Mouse (Mus musculus) hindbrain, embryonic 11.5 days (tissue): ENCODE data around the gene Ptp4a2. TPM values are rescaled to one million over a fixed set of nuclear protein-coding genes. Genes with fewer than 3 reads are reported as not detected.

ENCODE experiments used
- ATAC-seq: fragments of 200-750 bp; cut with Nextera tagmentation; 2 replicates; pipeline ENCODE4 v1.8.0; 2017; ENCODE audit warnings: mild to moderate bottlenecking, moderate TSS enrichment, moderate library complexity; ENCODE audit not compliant: low FRiP score
- DNase-seq: peaks from one replicate; pipeline ENCODE4 v3.0.0-alpha.2; 2015; ENCODE audit warnings: low spot score
- H3K27ac ChIP-seq: fragments of 300-500 bp; sonication (generic); 2 replicates; pipeline ENCODE4 v1.5.1; 2014; ENCODE audit warnings: mild to moderate bottlenecking, low read depth, low read length
- H3K27me3 ChIP-seq: fragments of 300-500 bp; sonication (generic); 2 replicates; pipeline ENCODE4 v1.6.1; 2014; ENCODE audit warnings: mild to moderate bottlenecking, low read length, moderate library complexity, mixed read lengths; ENCODE audit not compliant: control insufficient read depth, insufficient read depth
- H3K36me3 ChIP-seq: fragments of 300-500 bp; sonication (generic); 2 replicates; pipeline ENCODE4 v1.6.1; 2014; ENCODE audit warnings: mild to moderate bottlenecking, low read length, moderate library complexity, mixed read lengths; ENCODE audit not compliant: control insufficient read depth, insufficient read depth
- H3K4me1 ChIP-seq: fragments of 300-500 bp; sonication (generic); replicated peaks from 2 replicates; pipeline ENCODE4 v1.6.1; 2014; ENCODE audit warnings: low read length, mixed read lengths; ENCODE audit not compliant: control insufficient read depth, insufficient read depth
- H3K4me2 ChIP-seq: fragments of 300-500 bp; sonication (generic); replicated peaks from 2 replicates; pipeline ENCODE4 v1.6.1; 2014; ENCODE audit warnings: mild to moderate bottlenecking, low read depth, low read length
- H3K4me3 ChIP-seq: fragments of 300-500 bp; sonication (generic); 2 replicates; pipeline ENCODE4 v1.5.1; 2014; ENCODE audit warnings: low read depth, low read length
- H3K9ac ChIP-seq: fragments of 300-500 bp; sonication (generic); 2 replicates; pipeline ENCODE4 v1.6.1; 2014; ENCODE audit warnings: low read depth, low read length
- H3K9me3 ChIP-seq: fragments of 300-500 bp; sonication (generic); 2 replicates; pipeline ENCODE4 v1.6.1; 2016; ENCODE audit warnings: low read length; ENCODE audit not compliant: control insufficient read depth
- WGBS: fragments of 180-500 bp; shearing (Covaris S2); extraction: QIAGEN DNeasy Blood & Tissue Kit; methylation state at CpG from one replicate; pipeline ENCODE4 v1.1.7; 2014; 5-methylcytosine and 5-hydroxymethylcytosine counted together
- polyA plus RNA-seq: library from polyadenylated mRNA; unstranded; fragments of >200 nt; fragmentation: Nextera tagmentation; extraction: Ambion mirVana; gene quantifications from 2 replicates; pipeline ENCODE4 v1.2.1, GENCODE M21; 2014

The Ptp4a2 gene
- polyA plus RNA-seq, 1 experiment from 2014 or later, result 307 TPM

DNA sequence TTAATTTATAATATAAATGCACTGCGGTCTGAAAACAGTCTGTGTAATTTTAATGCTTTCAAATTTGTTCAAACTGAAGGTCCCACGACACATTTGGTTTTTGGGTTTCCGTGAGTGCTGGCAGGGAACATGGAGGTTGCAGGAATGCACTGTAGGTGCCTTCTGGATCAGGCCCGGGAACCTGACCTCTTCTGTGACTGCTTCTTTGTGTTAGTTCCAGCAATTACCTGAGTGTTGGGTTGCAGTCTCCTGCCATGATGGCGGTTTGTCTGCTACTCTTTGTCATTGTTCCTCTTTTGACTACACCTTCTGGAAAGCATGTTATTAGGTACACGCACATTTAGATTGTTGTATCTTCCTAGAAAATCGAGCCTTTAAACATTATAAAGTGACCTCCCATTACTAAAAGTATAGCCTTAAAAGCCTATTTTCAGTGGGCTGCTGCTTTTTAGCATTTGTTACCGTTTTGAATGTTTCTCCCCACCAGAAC, 67.7 kb downstream of the Ptp4a2 start:
- Histone ChIP-seq H3K27me3 (no peaks in the 10 kb centered on the region), H3K4me2 (no peak overlapping the region), H3K4me1 (peaks cover 2% of the 10 kb centered on the region), H3K9ac (no peak overlapping the region), H3K4me3 (no peak overlapping the region), H3K36me3 (no peaks in the 10 kb centered on the region), H3K9me3 (no peaks in the 10 kb centered on the region), H3K27ac (no peak overlapping the region)
- DNase-seq, result no peak
- no peak for ATAC-seq
- WGBS, result 70% methylated on average over 8 of the region's 8 CpGs

DNA sequence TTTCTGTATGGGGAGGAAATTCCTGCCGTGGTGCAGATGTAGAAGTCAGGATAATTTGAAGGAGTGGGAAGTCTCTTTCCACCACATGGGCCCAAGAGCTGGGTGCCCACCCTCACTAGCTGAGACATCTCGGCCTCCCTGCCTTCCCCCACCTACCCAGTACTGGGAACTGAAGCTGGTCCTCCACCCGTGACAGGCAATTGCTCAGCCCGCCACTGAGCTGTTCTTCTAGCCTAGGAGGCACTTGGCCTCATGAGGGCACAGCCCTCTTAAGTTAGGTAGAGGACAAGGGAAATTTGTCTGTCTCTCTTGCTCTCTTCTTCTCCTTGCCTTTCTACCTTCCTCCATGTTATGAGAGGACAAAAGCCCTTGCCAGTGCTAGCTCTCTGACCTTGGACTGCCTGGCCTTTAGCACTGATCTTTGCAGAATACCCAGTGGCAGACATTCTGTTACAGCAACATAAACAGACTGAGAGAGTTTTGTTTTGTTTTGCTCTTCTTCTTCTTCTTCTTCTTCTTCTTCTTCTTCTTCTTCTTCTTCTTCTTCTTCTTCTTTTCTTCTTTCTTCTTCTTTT, 68.3 kb downstream of the Ptp4a2 start:
- WGBS, result 57% methylated on average over 4 of the region's 4 CpGs
- H3K4me3 ChIP-seq, result no peak overlapping the region
- ATAC-seq (no peak), DNase-seq (no peak)
- no peak overlapping the region for H3K4me2 ChIP-seq
- H3K4me1 ChIP-seq, result peaks cover 2% of the 10 kb centered on the region
- no peak overlapping the region for H3K9ac ChIP-seq
- no peaks in the 10 kb centered on the region for H3K27me3 ChIP-seq
- no peaks in the 10 kb centered on the region for H3K9me3 ChIP-seq
- H3K27ac ChIP-seq, result no peak overlapping the region
- H3K36me3 ChIP-seq, result no peaks in the 10 kb centered on the region

DNA sequence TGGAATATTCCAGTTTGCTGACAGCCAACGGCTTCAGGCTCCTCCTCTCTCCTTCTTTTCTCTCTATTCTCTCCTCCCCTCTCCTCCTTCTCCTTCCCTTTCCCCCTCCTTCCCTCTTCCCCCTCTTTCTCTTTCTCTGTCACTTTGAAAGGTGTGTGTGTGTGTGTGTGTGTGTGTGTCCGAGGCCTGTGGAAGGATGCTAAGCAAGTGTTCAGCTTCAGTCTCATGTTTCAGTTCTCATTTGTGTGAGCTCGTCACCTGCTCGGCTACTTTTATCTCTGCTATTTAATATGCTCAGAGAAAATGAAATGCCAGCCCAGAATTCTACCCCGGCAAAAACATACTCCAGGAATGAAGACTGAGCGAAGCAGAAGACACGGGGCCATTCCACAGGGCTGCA, 69.6 kb downstream of the Ptp4a2 start:
- WGBS, result 86% methylated on average over 7 of the region's 7 CpGs
- no peak overlapping the region for H3K4me3 ChIP-seq
- H3K36me3 ChIP-seq, result no peaks in the 10 kb centered on the region
- H3K9ac ChIP-seq, result no peak overlapping the region
- no peak overlapping the region for H3K4me2 ChIP-seq
- peaks cover 2% of the 10 kb centered on the region for H3K4me1 ChIP-seq
- DNase-seq (no peak), ATAC-seq (no peak)
- no peaks in the 10 kb centered on the region for H3K9me3 ChIP-seq
- no peak overlapping the region for H3K27ac ChIP-seq
- H3K27me3 ChIP-seq, result no peaks in the 10 kb centered on the region

DNA sequence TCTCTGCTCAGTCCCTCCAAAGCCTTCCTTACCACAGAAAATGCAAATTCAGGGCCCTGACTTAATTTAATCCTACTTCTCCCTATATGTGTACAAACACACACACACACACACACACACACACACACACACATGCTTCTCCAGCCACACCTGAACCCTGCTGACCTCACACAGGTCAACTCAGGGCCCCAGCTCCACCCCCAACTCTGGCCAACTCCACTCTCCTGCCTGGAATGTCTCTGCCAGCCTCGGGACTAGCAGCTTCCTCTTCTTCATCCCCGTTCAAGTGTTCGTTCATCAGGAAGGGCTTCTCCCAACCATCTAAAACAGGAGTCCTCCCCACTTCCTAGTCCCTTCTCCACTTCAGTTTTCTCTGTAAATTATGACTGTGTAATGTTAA, 70.6 kb downstream of the Ptp4a2 start:
- Histone ChIP-seq H3K27me3 (no peaks in the 10 kb centered on the region), H3K9me3 (no peaks in the 10 kb centered on the region), H3K4me1 (peaks cover 2% of the 10 kb centered on the region), H3K36me3 (no peaks in the 10 kb centered on the region), H3K4me2 (no peak overlapping the region), H3K4me3 (no peak overlapping the region), H3K9ac (no peak overlapping the region), H3K27ac (no peak overlapping the region)
- ATAC-seq (no peak), DNase-seq (no peak)
- 42% methylated on average over 3 of the region's 3 CpGs for WGBS

GRCm38 (mm10) chr4:129882555-129883293, 71.7 kb downstream of the Ptp4a2 start:
- H3K4me2 ChIP-seq, result no peak overlapping the region

DNA sequence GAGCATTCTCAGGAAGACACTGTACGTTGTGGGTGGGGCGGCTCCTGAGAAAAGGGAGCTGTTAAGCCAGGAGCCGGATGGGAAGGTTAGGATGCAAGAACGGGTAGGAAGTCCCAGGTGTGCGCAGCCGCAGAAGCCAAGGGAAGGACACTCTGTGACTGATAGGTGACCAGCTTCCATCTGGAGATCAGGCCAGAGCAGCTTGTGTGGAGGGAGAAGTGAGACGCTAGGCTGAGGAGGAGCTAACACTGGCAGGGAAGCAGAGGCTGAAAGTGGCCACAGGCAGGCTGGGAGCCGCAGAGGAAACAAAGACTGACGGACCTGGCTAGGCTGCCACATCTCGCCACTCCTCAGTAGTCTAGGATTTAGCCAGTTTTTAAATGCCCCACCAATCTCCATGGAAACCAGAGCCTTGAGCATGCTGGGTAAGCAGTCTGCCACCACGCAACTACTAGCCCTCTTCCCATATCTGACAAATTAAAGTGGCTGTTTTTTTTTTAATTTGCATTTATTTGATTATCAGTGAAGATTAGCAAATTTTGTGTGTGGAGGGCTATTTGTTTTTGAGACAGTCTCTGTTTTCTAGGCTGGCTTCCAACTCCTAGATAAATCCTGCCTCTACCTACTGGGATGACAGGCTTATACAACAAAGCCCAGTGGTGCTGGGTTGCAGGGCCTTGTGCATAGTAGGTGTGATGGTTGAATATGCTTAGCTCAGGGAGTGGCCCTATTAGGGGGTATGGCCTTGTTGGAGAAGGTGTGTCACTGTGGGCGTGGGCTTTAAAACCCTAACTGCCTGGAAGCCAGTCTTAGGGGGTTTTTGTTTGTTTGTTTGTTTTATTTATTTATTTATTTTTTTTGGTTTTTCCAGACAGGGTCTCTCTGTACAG, 73.3 kb downstream of the Ptp4a2 start:
- DNase-seq, result peak; percentile 33
- H3K9ac ChIP-seq, result peak overlapping the region; percentile 27
- H3K36me3 ChIP-seq, result no peaks in the 10 kb centered on the region
- no peak overlapping the region for H3K4me2 ChIP-seq
- no peaks in the 10 kb centered on the region for H3K27me3 ChIP-seq
- H3K27ac ChIP-seq, result no peak overlapping the region
- H3K4me3 ChIP-seq, result no peak overlapping the region
- 61% methylated on average over 12 of the region's 12 CpGs for WGBS
- no peak for ATAC-seq
- H3K4me1 ChIP-seq, result no peaks in the 10 kb centered on the region; the same call in 1 of the 2 replicates
- H3K9me3 ChIP-seq, result no peaks in the 10 kb centered on the region

More at GRCm38 (mm10) chr4:129882555-129883293, 71.7 kb downstream of the Ptp4a2 start:
- H3K9ac ChIP-seq, result no peak overlapping the region
- WGBS, result 40% methylated on average over 11 of the region's 11 CpGs
- ATAC-seq (no peak), DNase-seq (peak; percentile 31)
- H3K27me3 ChIP-seq, result no peaks in the 10 kb centered on the region
- no peaks in the 10 kb centered on the region for H3K36me3 ChIP-seq
- no peaks in the 10 kb centered on the region; the same call in 1 of the 2 replicates for H3K4me1 ChIP-seq
- H3K27ac ChIP-seq, result no peak overlapping the region
- no peak overlapping the region for H3K4me3 ChIP-seq
- H3K9me3 ChIP-seq, result no peaks in the 10 kb centered on the region

- H3K4me3 ChIP-seq, result no peak overlapping the region
- H3K27me3 ChIP-seq, result no peaks in the 10 kb centered on the region
- H3K9ac ChIP-seq, result no peak overlapping the region
- WGBS, result 78% methylated on average over 10 of the region's 10 CpGs
- H3K9me3 ChIP-seq, result no peaks in the 10 kb centered on the region
- no peak for DNase-seq
- no peak overlapping the region for H3K27ac ChIP-seq
- ATAC-seq, result no peak
- no peaks in the 10 kb centered on the region for H3K4me1 ChIP-seq
- no peak overlapping the region for H3K4me2 ChIP-seq
- no peaks in the 10 kb centered on the region for H3K36me3 ChIP-seq
These were observed 78.6 kb downstream of the Ptp4a2 start for GRCm38 (mm10) chr4:129889661-129890060.

GRCm38 (mm10) chr4:129890094-129890493, 79.1 kb downstream of the Ptp4a2 start:
- WGBS, result 85% methylated on average over 7 of the region's 7 CpGs
- H3K27ac ChIP-seq, result no peak overlapping the region

More at GRCm38 (mm10) chr4:129890094-129890493, 79.1 kb downstream of the Ptp4a2 start:
- no peaks in the 10 kb centered on the region for H3K4me1 ChIP-seq
- no peak overlapping the region for H3K9ac ChIP-seq
- H3K9me3 ChIP-seq, result no peaks in the 10 kb centered on the region
- H3K36me3 ChIP-seq, result no peaks in the 10 kb centered on the region
- H3K4me3 ChIP-seq, result no peak overlapping the region
- H3K4me2 ChIP-seq, result no peak overlapping the region
- ATAC-seq, result no peak
- no peaks in the 10 kb centered on the region for H3K27me3 ChIP-seq
- DNase-seq, result no peak
